Mouse (Mus musculus) kidney, adult 2 months (tissue): ENCODE data around the gene Abcb4.

Source experiments
- CTCF ChIP-seq: fragments of 200-500 bp; conservative IDR thresholded peaks from 2 replicates; pipeline ENCODE4 v1.5.1; 2011; ENCODE audit warnings: low read depth, mild to moderate bottlenecking, control low read depth, low read length, moderate library complexity, mixed read lengths; ENCODE audit not compliant: insufficient read depth, insufficient read length
- POLR2A ChIP-seq: fragments of 200-500 bp; IDR thresholded peaks from one replicate; pipeline ENCODE4 v1.6.1; 2011; ENCODE audit warnings: low read depth, low read length, control low read depth

GRCm38 (mm10) chr5:8990526-8990925 lies 97.0 kb downstream of the Abcb4 start:
- TF ChIP-seq CTCF (no peak; the same call in 1 of the 2 replicates), POLR2A (no peak)
